Mouse (Mus musculus) bone marrow, adult 2 months (tissue): ENCODE data around the gene Nsun4. TPM values are rescaled to one million over a fixed set of nuclear protein-coding genes. Genes with fewer than 3 reads are reported as not detected.

ENCODE experiments used
- H3K27ac ChIP-seq: fragments of 200-500 bp; 2 replicates; pipeline ENCODE4 v1.5.1; 2012; ENCODE audit warnings: low read depth, mild to moderate bottlenecking, control low read depth, inconsistent platforms, low read length; ENCODE audit not compliant: control insufficient read depth, poor library complexity, insufficient read depth
- H3K4me1 ChIP-seq: fragments of 200-500 bp; 2 replicates; pipeline ENCODE4 v1.6.1; 2011; ENCODE audit warnings: low read length; ENCODE audit not compliant: control insufficient read depth, insufficient read depth
- H3K4me3 ChIP-seq: fragments of 200-500 bp; replicated peaks from 2 replicates; pipeline ENCODE3; 2011; ENCODE audit warnings: mild to moderate bottlenecking, low read depth, low read length, control low read depth; ENCODE audit not compliant: control insufficient read depth
- CTCF ChIP-seq: fragments of 200-500 bp; IDR thresholded peaks from 2 replicates; pipeline ENCODE4 v1.5.1; 2011; ENCODE audit warnings: low read length, control low read depth; ENCODE audit not compliant: control insufficient read depth, insufficient read depth
- POLR2A ChIP-seq: fragments of 200-500 bp; IDR thresholded peaks from 2 replicates; pipeline ENCODE4 v1.6.1; 2011; ENCODE audit warnings: low read depth, mild to moderate bottlenecking, control low read depth, low read length, borderline replicate concordance; ENCODE audit not compliant: control insufficient read depth
- WGBS: fragments of 180-500 bp; shearing (Covaris S2); methylation state at CpG from one replicate; pipeline ENCODE4 v1.1.7; 2018; 5-methylcytosine and 5-hydroxymethylcytosine counted together
- polyA plus RNA-seq: library from polyadenylated mRNA; stranded (reverse); fragments of >200 nt; gene quantifications from 2 replicates; pipeline ENCODE4 v1.2.4, GENCODE M21; 2011; ENCODE audit warnings: low replicate concordance; ENCODE audit not compliant: missing spikeins, insufficient read depth, insufficient read length

Nsun4 gene
- polyA plus RNA-seq, 1 experiment: 13.0 TPM

DNA sequence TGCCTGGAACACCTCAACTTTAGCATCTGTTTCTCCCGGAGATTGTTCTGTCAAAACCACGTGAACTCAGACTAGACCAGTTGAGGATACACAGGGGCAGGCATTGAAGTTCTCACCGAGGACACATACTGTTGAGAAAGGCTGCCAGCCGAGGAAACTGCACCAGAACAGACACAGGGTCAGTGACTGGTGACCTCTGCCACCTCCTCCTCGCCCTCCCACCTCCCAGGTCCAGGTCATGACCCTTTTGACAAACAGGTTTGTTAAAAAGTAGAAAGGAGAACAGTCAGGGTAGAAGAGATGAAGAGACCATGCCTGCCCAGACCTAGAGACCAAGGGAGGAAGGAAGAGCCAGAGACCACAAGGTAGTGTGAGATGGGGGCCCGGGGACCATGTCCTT lies 53.0 kb downstream of the Nsun4 start:
- H3K4me3 ChIP-seq: no peak overlapping the region
- TF ChIP-seq CTCF (no peak), POLR2A (no peak)
- no peaks in the 10 kb centered on the region for H3K4me1 ChIP-seq
- WGBS: 47% methylated on average over 6 of the region's 6 CpGs
- H3K27ac ChIP-seq: no peak overlapping the region

DNA sequence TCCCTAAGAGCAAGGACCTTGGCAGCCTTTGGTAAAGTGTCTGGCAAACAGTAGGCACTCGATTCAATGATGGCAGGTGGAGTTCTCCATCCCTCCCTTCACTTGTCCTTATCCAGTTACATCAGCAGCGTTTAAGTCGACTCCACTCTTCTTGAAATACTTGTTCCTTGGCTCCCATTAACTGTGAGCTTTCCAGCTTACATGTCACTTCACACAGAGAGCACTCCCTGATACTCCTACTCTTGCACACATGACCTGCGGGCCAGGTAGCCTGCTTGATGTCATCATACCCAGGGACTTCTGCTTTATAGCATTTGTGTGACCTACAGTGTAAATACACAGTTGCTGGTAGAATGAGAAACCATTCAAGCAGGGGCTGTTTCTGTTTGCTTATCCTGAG lies 56.9 kb downstream of the Nsun4 start:
- WGBS: 70% methylated on average over 4 of the region's 4 CpGs
- Histone ChIP-seq H3K4me1 (no peaks in the 10 kb centered on the region; the same call in 1 of the 2 replicates), H3K4me3 (no peak overlapping the region), H3K27ac (no peak overlapping the region)
- no peak for TF ChIP-seq CTCF
- TF ChIP-seq POLR2A: no peak

DNA sequence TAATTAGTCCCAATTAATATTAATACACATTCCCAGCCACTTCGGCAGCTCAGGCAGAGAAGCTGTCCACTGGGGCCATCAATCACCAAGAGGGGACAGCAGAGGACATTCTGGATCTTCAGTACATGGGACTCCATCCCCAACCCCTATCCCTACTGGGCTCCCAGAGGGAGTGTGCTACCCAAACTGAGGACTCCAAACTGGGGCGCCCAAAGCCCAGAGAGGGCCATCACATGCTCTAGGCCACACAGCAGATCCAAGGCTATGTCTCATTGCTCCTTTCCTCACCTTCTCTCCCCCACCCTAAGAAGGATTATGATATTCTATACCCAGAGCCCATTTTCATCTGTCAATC lies 58.3 kb downstream of the Nsun4 start:
- Histone ChIP-seq H3K4me3 (no peak overlapping the region), H3K27ac (no peak overlapping the region), H3K4me1 (no peaks in the 10 kb centered on the region; the same call in 1 of the 2 replicates)
- 79% methylated on average over 2 of the region's 2 CpGs for WGBS
- no peak for TF ChIP-seq CTCF
- no peak for TF ChIP-seq POLR2A

DNA sequence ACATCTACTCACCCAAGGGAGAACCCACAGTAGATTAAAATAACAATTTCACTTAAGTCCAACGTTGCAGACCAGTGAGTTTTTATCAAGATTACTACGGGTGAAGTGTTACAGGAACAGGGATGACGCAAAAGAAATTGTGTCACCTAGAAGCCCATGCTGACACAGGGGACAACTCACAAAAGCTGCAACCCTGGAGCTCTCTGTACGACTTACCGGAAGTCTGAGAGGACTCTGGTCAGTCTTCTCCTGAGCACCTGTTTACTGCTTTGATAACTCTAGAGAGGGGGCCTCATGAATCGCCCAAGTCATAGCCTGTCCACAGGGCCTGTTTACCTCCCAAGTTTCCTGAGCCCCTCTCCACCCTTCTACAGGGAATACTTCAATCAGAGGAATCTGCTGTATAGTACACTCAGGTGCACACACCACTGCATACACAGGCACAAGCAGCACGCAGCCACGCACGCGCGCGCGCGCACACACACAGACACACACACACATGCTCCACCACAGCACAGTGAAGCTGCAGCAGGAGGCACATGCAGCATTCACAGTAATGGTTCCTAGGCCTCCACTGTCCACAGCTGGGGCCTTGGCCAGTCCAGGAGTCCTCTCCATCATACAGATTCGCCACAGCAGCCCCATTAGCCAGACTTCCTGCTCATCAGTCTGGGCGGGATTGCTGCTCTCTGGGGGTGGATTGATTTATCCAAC lies 58.9 kb downstream of the Nsun4 start:
- Histone ChIP-seq H3K4me3 (no peak overlapping the region), H3K4me1 (no peaks in the 10 kb centered on the region; the same call in 1 of the 2 replicates), H3K27ac (no peak overlapping the region)
- 79% methylated on average over 16 of the region's 16 CpGs for WGBS
- TF ChIP-seq CTCF (no peak), POLR2A (no peak)

DNA sequence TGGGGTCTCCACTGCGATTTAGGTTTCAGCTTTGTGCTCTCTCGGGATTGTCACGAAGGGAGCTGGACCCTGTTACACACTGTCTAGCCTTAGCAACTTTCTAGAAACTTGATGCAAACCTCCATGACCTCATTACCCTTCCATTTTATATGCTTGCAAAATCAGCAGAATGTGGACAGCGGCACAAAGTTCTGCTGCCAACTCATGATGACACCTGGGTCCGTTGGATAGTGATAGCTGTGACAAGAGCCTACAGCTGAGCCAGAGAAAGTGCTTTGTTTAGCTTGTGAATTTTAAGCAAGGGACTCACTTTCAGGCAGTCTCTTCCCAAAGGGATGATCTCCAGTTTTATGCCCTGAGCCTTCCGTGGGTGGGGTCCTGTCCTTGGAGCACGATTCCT lies 64.3 kb downstream of the Nsun4 start:
- WGBS: 73% methylated on average over 7 of the region's 7 CpGs
- no peak for TF ChIP-seq CTCF
- TF ChIP-seq POLR2A: no peak

DNA sequence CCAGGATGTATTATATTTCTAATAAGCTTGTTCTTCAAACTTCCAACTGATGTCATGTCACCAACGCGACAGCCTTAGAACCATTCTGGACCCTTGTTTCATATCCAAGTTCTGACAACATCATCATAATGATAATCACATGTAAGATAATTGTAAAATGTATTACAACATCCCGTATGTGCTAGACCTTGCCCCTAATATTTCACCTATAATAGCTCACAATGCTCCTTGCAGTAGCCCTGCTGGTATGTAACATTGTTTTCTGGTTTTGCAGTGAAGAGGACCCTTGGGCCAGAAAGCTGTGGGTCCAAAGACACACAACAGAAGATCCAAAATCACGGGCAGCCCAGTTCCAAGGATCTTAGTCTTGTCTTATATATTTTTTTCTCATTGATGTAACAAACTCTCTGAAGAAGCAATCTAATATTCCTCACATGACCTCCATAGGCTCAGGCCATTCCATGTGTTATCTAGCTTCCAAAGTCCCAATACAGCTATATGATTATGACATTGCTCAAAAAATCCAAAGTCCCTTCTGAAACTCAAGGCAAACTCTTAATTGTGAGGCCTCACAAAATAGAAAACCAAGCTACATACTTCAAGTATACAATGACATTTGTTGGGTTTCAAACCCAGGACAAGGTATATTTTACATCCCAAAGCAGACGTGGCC lies 65.7 kb downstream of the Nsun4 start:
- WGBS: 77% methylated on average over 5 of the region's 5 CpGs
- TF ChIP-seq POLR2A (no peak), CTCF (no peak)
- no peak overlapping the region for H3K27ac ChIP-seq
- no peak overlapping the region for H3K4me3 ChIP-seq
- peaks cover 1% of the 10 kb centered on the region; the same call in 1 of the 2 replicates for H3K4me1 ChIP-seq

More for the DNA sequence above, 64.3 kb downstream of the Nsun4 start:
- H3K4me3 ChIP-seq: no peak overlapping the region
- peaks cover 1% of the 10 kb centered on the region; the same call in 1 of the 2 replicates for H3K4me1 ChIP-seq
- no peak overlapping the region for H3K27ac ChIP-seq

DNA sequence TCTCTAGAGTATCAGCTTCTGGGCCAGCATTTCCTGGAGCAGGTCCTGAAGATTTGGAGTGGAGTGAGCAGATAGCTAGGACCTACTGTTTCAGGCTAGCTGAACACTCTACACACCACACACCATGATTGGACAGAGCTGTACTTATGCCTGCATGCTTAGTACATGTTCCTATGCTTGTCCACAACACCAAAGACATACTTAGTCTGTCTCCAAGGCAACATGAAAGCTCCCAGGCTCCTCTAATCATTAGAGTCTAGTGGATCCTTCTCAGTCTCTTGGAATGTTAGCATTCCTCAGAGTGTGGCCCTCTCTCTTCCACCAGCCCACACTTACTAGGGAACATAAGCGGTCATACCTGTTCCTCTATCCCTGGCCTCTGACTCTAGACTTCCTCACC lies 66.2 kb downstream of the Nsun4 start:
- TF ChIP-seq POLR2A (no peak), CTCF (no peak)
- Histone ChIP-seq H3K27ac (no peak overlapping the region), H3K4me3 (no peak overlapping the region), H3K4me1 (peaks cover 1% of the 10 kb centered on the region; the same call in 1 of the 2 replicates)
- WGBS: 77% methylated on average over 1 of the region's 1 CpGs

DNA sequence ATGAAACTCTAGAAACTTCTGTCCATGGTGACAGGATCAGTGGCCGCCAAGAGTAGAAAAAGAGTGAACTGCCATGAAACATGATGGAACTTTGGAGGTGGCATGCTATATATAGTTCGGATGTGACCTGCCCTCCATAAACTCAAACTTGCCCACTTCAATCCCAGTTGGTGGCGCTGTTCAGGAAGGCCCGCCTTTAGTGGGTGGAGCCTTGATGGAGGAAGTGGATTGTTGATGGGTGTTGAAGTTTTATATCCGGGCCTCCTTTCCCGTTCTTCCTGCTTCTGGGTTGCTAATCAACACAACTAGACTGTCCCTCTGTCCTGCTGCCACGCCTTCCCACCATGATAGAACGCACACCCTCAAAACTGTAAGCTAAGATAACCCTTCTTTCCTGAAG lies 68.7 kb downstream of the Nsun4 start:
- Histone ChIP-seq H3K4me1 (peaks cover 1% of the 10 kb centered on the region; the same call in 1 of the 2 replicates), H3K27ac (no peak overlapping the region), H3K4me3 (no peak overlapping the region)
- 42% methylated on average over 8 of the region's 8 CpGs for WGBS
- TF ChIP-seq CTCF (peak; percentile 9; the same call in 1 of the 2 replicates), POLR2A (no peak)

DNA sequence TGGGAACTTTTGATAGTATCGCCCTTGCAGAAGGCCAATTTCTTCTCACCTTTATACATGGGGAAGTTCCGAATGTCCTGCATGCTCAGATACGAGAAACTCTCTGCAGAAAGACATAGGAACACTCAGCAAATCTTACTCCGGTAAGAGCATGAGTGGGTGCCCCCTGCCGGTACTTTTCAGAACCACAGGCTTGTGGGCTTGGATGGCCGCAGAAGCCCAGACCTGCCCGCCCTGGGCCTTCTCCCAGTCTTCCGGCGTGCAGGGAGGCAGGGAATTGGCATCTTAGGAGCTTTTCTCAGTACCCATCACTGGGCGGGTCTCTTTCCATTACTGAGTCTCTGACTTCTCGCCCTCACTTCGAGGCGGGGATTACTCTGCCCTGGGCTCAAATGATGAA lies 69.6 kb downstream of the Nsun4 start:
- Histone ChIP-seq H3K27ac (no peak overlapping the region), H3K4me3 (no peak overlapping the region), H3K4me1 (peaks cover 1% of the 10 kb centered on the region; the same call in 1 of the 2 replicates)
- 10% methylated on average over 13 of the region's 13 CpGs for WGBS
- TF ChIP-seq CTCF (peak; percentile 53), POLR2A (no peak)

Other genes with a start within 250 kb of the Nsun4 start
- 14.9 and 26.1 TPM in 2 replicates for gene Mob3c, start 225.8 kb downstream of the Nsun4 start, polyA plus RNA-seq
- 23.7 and 48.7 TPM in 2 replicates for gene Mknk1, start 214.7 kb downstream of the Nsun4 start, polyA plus RNA-seq
- gene Kncn, start 169.5 kb downstream of the Nsun4 start, polyA plus RNA-seq: 1.2 TPM in 1 of 2 replicates, not detected in the other
- gene 6430628N08Rik, start 163.2 kb downstream of the Nsun4 start, polyA plus RNA-seq: not detected in 2 replicates
- gene Dmbx1, start 114.0 kb downstream of the Nsun4 start, polyA plus RNA-seq: not detected in 2 replicates
- gene Faah, start 36.0 kb downstream of the Nsun4 start, polyA plus RNA-seq: 1.3 and 5.1 TPM in 2 replicates
- gene Uqcrh, start 21.2 kb upstream of the Nsun4 start, polyA plus RNA-seq: 449 and 551 TPM in 2 replicates
- 8.2 and 11.4 TPM in 2 replicates for gene Lrrc41, start 21.4 kb upstream of the Nsun4 start, polyA plus RNA-seq
- gene Rad54l, start 69.8 kb upstream of the Nsun4 start, polyA plus RNA-seq: 22.4 and 25.9 TPM in 2 replicates
- gene Pomgnt1, start 70.0 kb upstream of the Nsun4 start, polyA plus RNA-seq: 6.8 and 14.5 TPM in 2 replicates
- gene Lurap1, start 97.5 kb upstream of the Nsun4 start, polyA plus RNA-seq: 0.35 TPM in 1 of 2 replicates, not detected in the other
- gene Tspan1, start 113.7 kb upstream of the Nsun4 start, polyA plus RNA-seq: not detected in 2 replicates
- gene 1700042G07Rik, start 119.5 kb upstream of the Nsun4 start, polyA plus RNA-seq: not detected in 2 replicates
- not detected in 2 replicates for gene Gm49337, start 119.5 kb upstream of the Nsun4 start, polyA plus RNA-seq
- gene Pik3r3, start 167.7 kb upstream of the Nsun4 start, polyA plus RNA-seq: 0.56 and 0.95 TPM in 2 replicates